Mouse (Mus musculus): Measurements from ENCODE around the gene Usp22. TPM values are rescaled to one million over a fixed set of nuclear protein-coding genes. Genes with fewer than 3 reads are reported as not detected.

Usp22 gene
- polyA plus RNA-seq, 1 experiment from 2014 or later: 529 TPM

DNA sequence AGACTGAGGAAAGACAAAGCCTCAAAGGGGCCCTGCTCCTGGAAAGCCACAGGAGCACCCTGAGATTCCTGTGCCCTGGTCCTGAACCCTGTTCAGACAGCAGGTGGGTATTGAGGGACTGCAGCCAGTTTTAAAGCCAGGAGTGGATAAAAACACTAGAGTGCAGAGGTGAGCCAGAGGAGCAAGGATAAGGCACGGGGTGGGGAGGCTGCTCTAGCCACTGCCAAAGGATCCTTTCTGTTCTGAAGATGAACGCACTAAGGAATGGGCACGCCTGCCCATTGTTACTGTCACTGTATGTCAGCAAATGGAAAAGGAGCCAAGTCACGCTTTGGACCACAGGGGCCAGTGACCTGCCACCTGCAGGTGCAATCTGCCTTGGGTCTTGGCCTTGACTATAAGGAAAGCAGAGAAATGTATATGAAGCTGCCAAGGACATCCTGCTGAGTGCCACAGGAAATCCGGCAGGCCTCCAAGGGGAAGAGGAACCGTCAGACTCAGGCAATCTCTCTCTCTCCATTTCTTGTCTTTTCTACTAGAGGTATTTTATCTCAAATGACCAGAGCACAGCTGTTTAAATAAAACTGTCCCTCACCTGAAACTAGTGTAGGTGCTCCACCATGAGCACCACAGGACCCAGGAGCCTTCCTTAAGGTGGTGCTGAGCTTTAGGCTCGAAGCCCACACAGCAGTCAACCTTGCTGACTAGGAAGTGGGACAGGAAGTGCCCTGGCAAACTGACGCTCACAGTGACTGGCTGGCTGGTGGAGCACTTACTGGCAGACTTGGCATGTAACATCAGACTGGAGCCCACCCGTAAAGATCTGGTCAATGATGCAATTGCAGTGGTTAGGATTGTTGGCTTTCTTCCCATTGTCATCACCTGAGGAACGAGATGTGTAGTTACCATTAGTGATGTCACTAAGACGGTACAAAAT lies 14.8 kb downstream of the Usp22 start:
- no peaks in the 10 kb centered on the region for H3K4me1 ChIP-seq (ENCODE audit: control insufficient read depth, insufficient read depth, low read length)
- no peaks in the 10 kb centered on the region for H3K9me3 ChIP-seq (ENCODE audit: control insufficient read depth, low read length)
- no peak overlapping the region for H3K27ac ChIP-seq (replicated peaks; ENCODE audit: low read depth, low read length)
- H3K4me2 ChIP-seq (ENCODE audit: low read length): no peak overlapping the region
- ATAC-seq (ENCODE audit: low FRiP score, low TSS enrichment): no peak
- H3K9ac ChIP-seq (replicated peaks; ENCODE audit: low read length): no peak overlapping the region
- no peak overlapping the region for H3K4me3 ChIP-seq (replicated peaks; ENCODE audit: low read depth, low read length)
- H3K36me3 ChIP-seq (ENCODE audit: control insufficient read depth, insufficient read depth, low read length): peaks cover 100% of the 10 kb centered on the region
- no peaks in the 10 kb centered on the region for H3K27me3 ChIP-seq (ENCODE audit: control insufficient read depth, insufficient read depth, low read length)
- DNase-seq: no peak
- 88% methylated on average over 11 of the region's 11 CpGs for WGBS

DNA sequence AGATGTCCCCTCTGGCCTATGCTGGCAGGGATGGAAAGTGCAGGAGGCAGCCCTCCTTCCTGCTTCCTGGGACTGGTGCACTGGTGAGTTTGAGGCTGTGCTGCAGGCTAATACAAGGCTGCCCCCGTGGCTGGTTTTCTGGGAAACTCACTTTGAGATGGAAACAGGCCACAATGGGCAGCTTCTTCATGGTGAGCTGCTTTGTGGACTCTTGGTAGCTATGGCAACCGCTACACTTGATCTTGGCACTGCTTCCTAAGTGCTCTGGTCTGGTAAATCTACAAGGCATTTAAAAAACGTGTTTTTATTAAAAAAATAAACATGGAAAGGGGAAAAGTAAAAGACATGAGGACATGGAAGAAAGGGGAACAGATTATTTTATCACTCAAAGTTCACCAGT lies 16.7 kb downstream of the Usp22 start:
- Histone ChIP-seq H3K27ac (replicated peaks; ENCODE audit: low read depth, low read length) (no peak overlapping the region), H3K9me3 (ENCODE audit: control insufficient read depth, low read length) (no peaks in the 10 kb centered on the region), H3K4me1 (ENCODE audit: control insufficient read depth, insufficient read depth, low read length) (no peaks in the 10 kb centered on the region), H3K27me3 (ENCODE audit: control insufficient read depth, insufficient read depth, low read length) (no peaks in the 10 kb centered on the region), H3K9ac (replicated peaks; ENCODE audit: low read length) (no peak overlapping the region), H3K36me3 (ENCODE audit: control insufficient read depth, insufficient read depth, low read length) (peaks cover 100% of the 10 kb centered on the region), H3K4me2 (ENCODE audit: low read length) (no peak overlapping the region), H3K4me3 (replicated peaks; ENCODE audit: low read depth, low read length) (no peak overlapping the region)
- DNase-seq (peak; percentile 44), ATAC-seq (ENCODE audit: low FRiP score, low TSS enrichment) (no peak)
- WGBS: 60% methylated on average over 3 of the region's 3 CpGs

DNA sequence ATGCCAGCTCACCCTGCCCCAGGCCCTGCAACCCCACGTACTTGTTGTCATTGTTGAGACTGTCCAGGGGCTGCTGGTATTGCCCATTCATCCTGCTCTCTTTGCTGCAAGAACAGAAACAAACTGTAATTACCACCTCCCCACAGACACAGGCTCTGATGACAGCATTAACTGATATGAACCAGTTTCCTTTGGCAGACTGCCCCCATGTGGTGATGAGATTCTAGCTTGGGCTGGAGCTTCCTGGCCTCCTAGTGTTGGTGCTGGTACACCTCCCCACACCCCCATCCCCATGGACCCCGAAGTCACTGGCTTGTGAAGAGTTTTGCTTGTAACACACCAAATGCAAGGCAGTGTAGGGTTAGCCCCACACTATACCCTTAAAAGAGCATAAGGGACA lies 19.1 kb downstream of the Usp22 start:
- Histone ChIP-seq H3K4me3 (replicated peaks; ENCODE audit: low read depth, low read length) (no peak overlapping the region), H3K27ac (replicated peaks; ENCODE audit: low read depth, low read length) (no peak overlapping the region), H3K9ac (replicated peaks; ENCODE audit: low read length) (no peak overlapping the region), H3K36me3 (ENCODE audit: control insufficient read depth, insufficient read depth, low read length) (peaks cover 96% of the 10 kb centered on the region), H3K9me3 (ENCODE audit: control insufficient read depth, low read length) (no peaks in the 10 kb centered on the region), H3K4me2 (ENCODE audit: low read length) (no peak overlapping the region), H3K4me1 (ENCODE audit: control insufficient read depth, insufficient read depth, low read length) (no peaks in the 10 kb centered on the region), H3K27me3 (ENCODE audit: control insufficient read depth, insufficient read depth, low read length) (no peaks in the 10 kb centered on the region)
- 94% methylated on average over 2 of the region's 2 CpGs for WGBS
- ATAC-seq (ENCODE audit: low FRiP score, low TSS enrichment) (no peak), DNase-seq (peak; percentile 37)

DNA sequence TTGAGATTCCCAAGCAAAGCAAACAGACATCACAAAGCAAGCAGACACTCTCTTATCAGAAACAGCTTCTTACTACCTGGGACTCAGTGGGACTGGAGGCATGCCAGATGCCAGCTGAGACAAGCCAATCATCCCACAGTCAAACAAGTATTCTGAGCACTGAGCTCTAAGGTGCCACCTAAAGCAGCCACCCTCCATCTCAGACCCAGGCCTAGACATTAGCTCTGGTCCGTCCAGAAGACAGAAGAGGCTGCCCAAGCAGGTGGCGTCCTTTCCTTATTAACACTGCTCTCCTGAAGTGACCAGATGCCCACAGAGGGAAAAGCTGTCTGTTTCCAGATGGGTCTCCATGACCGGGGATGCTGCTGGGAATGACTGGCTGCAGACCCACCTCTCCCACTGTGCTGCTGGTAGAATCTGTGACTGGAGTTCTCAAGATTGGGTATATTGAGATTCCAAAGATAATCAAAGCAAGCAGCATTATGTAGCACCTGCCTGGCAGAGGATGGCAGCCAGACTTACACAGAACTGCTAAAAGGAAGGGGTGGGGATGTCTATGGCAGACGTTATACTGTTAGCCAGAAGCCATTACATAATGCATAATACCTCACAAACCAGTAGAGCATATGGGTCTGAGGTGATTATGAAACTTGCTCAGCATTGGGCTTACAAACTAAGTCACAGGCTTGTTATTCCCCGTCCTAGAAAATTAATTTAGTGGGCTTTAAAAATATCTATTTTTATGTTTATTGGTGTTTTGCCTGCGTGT lies 24.4 kb downstream of the Usp22 start:
- Histone ChIP-seq H3K27me3 (ENCODE audit: control insufficient read depth, insufficient read depth, low read length) (peaks cover 9% of the 10 kb centered on the region; the same call in 1 of the 2 replicates), H3K4me2 (ENCODE audit: low read length) (no peak overlapping the region), H3K9ac (replicated peaks; ENCODE audit: low read length) (no peak overlapping the region), H3K36me3 (ENCODE audit: control insufficient read depth, insufficient read depth, low read length) (peaks cover 43% of the 10 kb centered on the region), H3K4me3 (replicated peaks; ENCODE audit: low read depth, low read length) (no peak overlapping the region), H3K27ac (replicated peaks; ENCODE audit: low read depth, low read length) (no peak overlapping the region), H3K4me1 (ENCODE audit: control insufficient read depth, insufficient read depth, low read length) (peaks cover 6% of the 10 kb centered on the region; the same call in 1 of the 2 replicates), H3K9me3 (ENCODE audit: control insufficient read depth, low read length) (no peaks in the 10 kb centered on the region)
- WGBS: 69% methylated on average over 6 of the region's 6 CpGs
- DNase-seq: no peak
- ATAC-seq (ENCODE audit: low FRiP score, low TSS enrichment): no peak

DNA sequence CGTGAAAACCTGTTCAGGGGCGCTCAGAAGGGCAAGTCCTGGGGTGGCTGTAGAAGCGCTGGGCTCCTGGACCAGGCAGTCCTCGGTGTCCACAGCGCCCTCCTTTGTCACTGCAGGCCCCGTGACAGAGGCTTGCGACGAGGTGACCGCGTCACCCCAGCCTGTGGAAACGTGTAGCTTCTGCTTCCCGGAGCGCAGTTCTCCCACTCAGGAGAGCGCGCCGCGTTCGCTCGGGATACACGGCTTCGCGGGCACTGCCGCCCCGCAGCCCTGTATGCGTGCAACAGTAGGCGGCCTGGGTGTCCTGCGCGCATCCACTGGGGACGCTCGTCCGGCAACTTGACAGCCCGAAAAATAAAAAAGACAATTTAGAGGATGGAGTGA lies 27.6 kb downstream of the Usp22 start:
- peaks cover 9% of the 10 kb centered on the region; the same call in 1 of the 2 replicates for H3K27me3 ChIP-seq (ENCODE audit: control insufficient read depth, insufficient read depth, low read length)
- H3K36me3 ChIP-seq (ENCODE audit: control insufficient read depth, insufficient read depth, low read length): peaks cover 12% of the 10 kb centered on the region
- WGBS: 3% methylated on average over 32 of the region's 32 CpGs
- no peak overlapping the region for H3K27ac ChIP-seq (replicated peaks; ENCODE audit: low read depth, low read length)
- H3K9ac ChIP-seq (replicated peaks; ENCODE audit: low read length): peak overlapping the region; percentile 53
- peaks cover 6% of the 10 kb centered on the region; the same call in 1 of the 2 replicates for H3K4me1 ChIP-seq (ENCODE audit: control insufficient read depth, insufficient read depth, low read length)
- ATAC-seq (ENCODE audit: low FRiP score, low TSS enrichment): peak; percentile 43; the same call in 1 of the 2 replicates
- peak overlapping the region; percentile 35 for H3K4me3 ChIP-seq (replicated peaks; ENCODE audit: low read depth, low read length)
- peak; percentile 71 for DNase-seq
- H3K4me2 ChIP-seq (ENCODE audit: low read length): peak overlapping the region; percentile 72
- no peaks in the 10 kb centered on the region for H3K9me3 ChIP-seq (ENCODE audit: control insufficient read depth, low read length)

DNA sequence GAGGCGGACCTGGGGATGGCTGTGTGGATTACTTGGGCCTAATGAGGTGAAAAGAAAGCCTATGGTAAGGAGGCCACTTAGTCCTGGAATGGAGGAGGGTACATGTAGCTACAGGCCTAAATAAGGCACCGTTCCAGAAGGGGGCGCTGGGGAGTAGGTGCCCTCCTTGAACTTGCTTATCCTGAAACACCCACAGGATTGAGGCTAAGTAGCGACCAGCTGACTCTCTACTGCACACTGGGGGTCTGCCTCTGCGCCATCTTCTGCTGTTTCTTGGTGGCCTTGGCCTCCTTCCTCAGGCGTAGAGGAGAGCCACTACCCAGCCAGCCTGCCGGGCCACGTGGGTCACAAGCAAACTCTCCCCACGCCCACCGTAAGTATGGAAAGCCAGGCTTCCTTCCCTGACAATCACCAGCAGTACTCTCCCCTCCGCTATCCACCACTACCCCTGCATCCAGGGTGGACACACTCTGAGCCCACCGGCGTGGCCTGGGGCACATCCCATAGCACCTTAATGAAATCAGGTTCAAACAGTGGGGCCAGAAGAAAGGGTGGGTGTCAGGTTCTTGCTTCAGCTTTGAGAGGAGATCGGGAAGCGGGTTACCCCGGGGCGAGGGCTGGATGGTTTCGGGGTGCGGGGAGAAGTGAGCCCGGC lies 28.1 kb downstream of the Usp22 start:
- WGBS: 11% methylated on average over 20 of the region's 20 CpGs

DNA sequence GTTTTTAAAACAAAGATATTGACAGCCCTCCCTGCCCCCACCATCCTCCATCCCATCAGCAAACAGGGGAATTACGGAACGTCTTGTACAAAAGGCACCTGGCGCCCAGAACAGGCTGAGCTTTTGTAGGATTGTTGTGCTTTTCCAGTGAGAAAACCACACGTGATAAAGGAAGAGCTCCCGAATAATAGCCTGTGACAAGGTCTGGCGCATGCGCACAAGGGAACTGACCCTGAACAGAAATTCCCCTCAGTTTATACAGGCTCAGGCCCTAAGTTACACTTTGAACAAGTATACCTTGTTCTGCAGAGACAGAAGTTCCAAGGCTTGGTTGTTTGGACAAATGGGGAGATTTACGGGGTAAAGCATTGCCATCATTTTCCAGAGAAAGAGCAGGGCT lies 29.3 kb downstream of the Usp22 start:
- H3K4me3 ChIP-seq (replicated peaks; ENCODE audit: low read depth, low read length): no peak overlapping the region
- no peaks in the 10 kb centered on the region for H3K36me3 ChIP-seq (ENCODE audit: control insufficient read depth, insufficient read depth, low read length)
- peaks cover 6% of the 10 kb centered on the region; the same call in 1 of the 2 replicates for H3K4me1 ChIP-seq (ENCODE audit: control insufficient read depth, insufficient read depth, low read length)
- H3K9ac ChIP-seq (replicated peaks; ENCODE audit: low read length): no peak overlapping the region
- no peak overlapping the region for H3K27ac ChIP-seq (replicated peaks; ENCODE audit: low read depth, low read length)
- H3K27me3 ChIP-seq (ENCODE audit: control insufficient read depth, insufficient read depth, low read length): peaks cover 9% of the 10 kb centered on the region; the same call in 1 of the 2 replicates
- DNase-seq: peak; percentile 43
- ATAC-seq (ENCODE audit: low FRiP score, low TSS enrichment): no peak
- WGBS: 50% methylated on average over 8 of the region's 8 CpGs
- no peaks in the 10 kb centered on the region for H3K9me3 ChIP-seq (ENCODE audit: control insufficient read depth, low read length)
- H3K4me2 ChIP-seq (ENCODE audit: low read length): no peak overlapping the region

More for the DNA sequence above, 28.1 kb downstream of the Usp22 start:
- ATAC-seq (ENCODE audit: low FRiP score, low TSS enrichment) (no peak), DNase-seq (peak; percentile 56)
- peaks cover 9% of the 10 kb centered on the region; the same call in 1 of the 2 replicates for H3K27me3 ChIP-seq (ENCODE audit: control insufficient read depth, insufficient read depth, low read length)
- peak overlapping the region; percentile 72 for H3K4me2 ChIP-seq (ENCODE audit: low read length)
- H3K4me1 ChIP-seq (ENCODE audit: control insufficient read depth, insufficient read depth, low read length): peaks cover 6% of the 10 kb centered on the region; the same call in 1 of the 2 replicates
- H3K9ac ChIP-seq (replicated peaks; ENCODE audit: low read length): peak overlapping the region; percentile 53
- no peaks in the 10 kb centered on the region for H3K9me3 ChIP-seq (ENCODE audit: control insufficient read depth, low read length)
- no peak overlapping the region for H3K27ac ChIP-seq (replicated peaks; ENCODE audit: low read depth, low read length)
- H3K36me3 ChIP-seq (ENCODE audit: control insufficient read depth, insufficient read depth, low read length): peaks cover 7% of the 10 kb centered on the region
- H3K4me3 ChIP-seq (replicated peaks; ENCODE audit: low read depth, low read length): peak overlapping the region; percentile 35
